Mouse (Mus musculus) NIH3T3 (cell line): Measurements from ENCODE around the gene Cdc14a.
A peak's percentile ranks its signal among the peaks of the same experiment; 100 is the strongest.

Experiments used
- DNase-seq: peaks from one replicate; pipeline ENCODE4 v3.0.0-alpha.2; 2012; ENCODE audit warnings: low read depth

Gene Cdc14a

GRCm38 (mm10) chr3:116266360-116266759 lies 157.5 kb downstream of the Cdc14a start:
- peak; percentile 80 for DNase-seq

- peak; percentile 44 for DNase-seq
Measured at GRCm38 (mm10) chr3:116263977-116264376, 159.9 kb downstream of the Cdc14a start.

GRCm38 (mm10) chr3:116263061-116263460 lies 160.8 kb downstream of the Cdc14a start:
- peak; percentile 64 for DNase-seq

GRCm38 (mm10) chr3:116256104-116256503 lies 167.7 kb downstream of the Cdc14a start:
- no peak for DNase-seq

- peak; percentile 96 for DNase-seq
Measured at GRCm38 (mm10) chr3:116253077-116253531, 170.7 kb downstream of the Cdc14a start, which contains the start of gene Gpr88. Gpr88 (minus strand) TSS chr3:116253503.

GRCm38 (mm10) chr3:116252255-116253040 lies 171.4 kb downstream of the Cdc14a start:
- peak; percentile 16 for DNase-seq

- no peak for DNase-seq
Measured at GRCm38 (mm10) chr3:116251481-116252254, 172.2 kb downstream of the Cdc14a start.

- no peak for DNase-seq
Measured at GRCm38 (mm10) chr3:116249026-116249425, 174.8 kb downstream of the Cdc14a start.

- DNase-seq, result no peak
Measured at GRCm38 (mm10) chr3:116244476-116244875, 179.4 kb downstream of the Cdc14a start.

GRCm38 (mm10) chr3:116242685-116243084 lies 181.1 kb downstream of the Cdc14a start:
- no peak for DNase-seq

- DNase-seq, result peak; percentile 38
Measured at GRCm38 (mm10) chr3:116237527-116237926, 186.3 kb downstream of the Cdc14a start.

GRCm38 (mm10) chr3:116236856-116237255 lies 187.0 kb downstream of the Cdc14a start:
- no peak for DNase-seq

GRCm38 (mm10) chr3:116233515-116233914 lies 190.3 kb downstream of the Cdc14a start:
- DNase-seq, result no peak

GRCm38 (mm10) chr3:116232763-116233162 lies 191.1 kb downstream of the Cdc14a start:
- no peak for DNase-seq

- no peak for DNase-seq
Measured at GRCm38 (mm10) chr3:116229336-116229735, 194.5 kb downstream of the Cdc14a start.

- peak; percentile 46 for DNase-seq
Measured at GRCm38 (mm10) chr3:116228360-116229245, 195.2 kb downstream of the Cdc14a start.

- DNase-seq, result peak; percentile 86
Measured at GRCm38 (mm10) chr3:116227383-116227782, 196.4 kb downstream of the Cdc14a start.

GRCm38 (mm10) chr3:116226915-116227314 lies 196.9 kb downstream of the Cdc14a start:
- DNase-seq, result no peak
